Mouse (Mus musculus): ENCODE data around the gene Hoxc6.

Gene Hoxc6

DNA sequence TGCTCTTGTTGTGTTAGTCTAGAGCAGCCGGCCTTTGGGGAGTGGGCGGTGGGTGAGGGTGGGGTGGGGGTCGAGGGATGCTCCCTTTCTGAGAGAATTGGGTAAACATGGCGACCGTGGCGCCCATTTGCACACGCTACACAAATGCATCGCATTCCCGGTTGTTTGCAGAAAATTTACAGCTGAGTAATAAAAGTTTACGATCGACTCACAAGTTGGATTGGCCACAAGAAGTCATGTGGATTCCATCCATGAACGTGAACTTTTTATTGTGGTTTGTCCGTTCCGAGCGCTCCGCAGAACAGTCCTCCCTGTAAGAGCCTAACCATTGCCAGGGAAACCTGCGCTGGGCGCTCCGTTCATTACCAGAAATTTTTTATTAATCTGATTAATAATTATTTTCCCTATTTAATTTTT is at the start of gene Hoxc6:
Gene Hoxc6 (plus strand): TSS at position 319 of the 417 bp plus-strand sequence.
- DNase-seq = peak; percentile 73

DNA sequence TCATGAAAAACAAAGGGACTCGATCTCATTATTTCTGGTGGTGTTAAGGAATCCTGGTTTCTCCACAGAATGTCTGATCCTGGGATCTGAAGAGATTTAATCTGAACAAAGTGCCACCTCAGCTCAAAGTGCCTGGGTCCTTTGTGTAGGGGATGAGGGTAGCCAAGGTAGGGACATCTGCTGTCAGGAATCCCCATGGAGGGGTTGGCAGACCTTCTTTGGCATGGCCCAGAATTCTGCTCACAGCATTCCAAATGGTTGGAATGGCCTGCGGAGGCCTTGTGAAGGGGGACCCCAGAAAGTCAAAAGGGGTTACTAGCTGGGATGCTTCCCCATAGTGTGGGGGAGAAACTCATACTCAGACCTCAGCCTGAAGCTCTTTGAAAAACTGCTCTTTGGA is 49.2 kb upstream of the Hoxc6 start:
- DNase-seq = no peak

DNA sequence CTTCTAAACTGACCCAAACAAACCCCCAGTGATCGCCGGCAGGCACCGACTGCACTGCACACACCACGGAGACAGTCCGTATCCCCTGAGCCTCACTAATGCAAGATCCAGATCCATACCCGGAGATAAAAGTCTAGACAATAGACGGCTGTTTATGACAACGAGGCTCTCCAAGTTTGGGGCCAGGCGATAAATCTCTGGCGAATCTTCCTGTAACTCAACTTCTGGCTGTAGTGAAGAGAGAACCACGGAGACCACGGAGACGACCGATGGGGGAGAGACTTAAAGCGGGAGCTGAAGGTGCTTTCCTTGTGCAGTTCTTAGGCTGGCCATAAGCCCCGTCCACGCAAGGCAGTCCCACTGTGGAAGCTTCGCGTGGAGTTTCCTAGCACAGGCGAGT is 48.4 kb upstream of the Hoxc6 start:
- no peak for DNase-seq

DNA sequence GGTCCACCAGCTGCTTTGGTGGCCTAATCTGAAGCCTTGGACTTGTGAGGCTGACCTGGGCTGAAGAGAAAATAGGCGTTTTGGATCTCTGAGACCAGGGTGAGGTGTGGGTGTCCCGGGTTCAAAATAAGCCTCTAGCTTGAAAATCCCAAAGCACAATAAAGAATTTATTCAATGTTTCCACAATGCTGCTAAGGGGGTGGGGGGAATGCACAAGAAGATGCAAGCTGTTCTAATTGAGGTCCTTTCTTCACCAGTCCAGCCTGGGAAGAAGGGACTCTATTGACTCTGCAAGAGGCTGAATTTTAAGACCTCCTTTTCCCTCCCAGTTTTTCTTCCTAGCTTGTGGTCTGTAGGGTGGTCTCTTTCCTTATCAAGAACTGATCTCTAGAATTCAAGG is 47.2 kb upstream of the Hoxc6 start:
- no peak for DNase-seq

DNA sequence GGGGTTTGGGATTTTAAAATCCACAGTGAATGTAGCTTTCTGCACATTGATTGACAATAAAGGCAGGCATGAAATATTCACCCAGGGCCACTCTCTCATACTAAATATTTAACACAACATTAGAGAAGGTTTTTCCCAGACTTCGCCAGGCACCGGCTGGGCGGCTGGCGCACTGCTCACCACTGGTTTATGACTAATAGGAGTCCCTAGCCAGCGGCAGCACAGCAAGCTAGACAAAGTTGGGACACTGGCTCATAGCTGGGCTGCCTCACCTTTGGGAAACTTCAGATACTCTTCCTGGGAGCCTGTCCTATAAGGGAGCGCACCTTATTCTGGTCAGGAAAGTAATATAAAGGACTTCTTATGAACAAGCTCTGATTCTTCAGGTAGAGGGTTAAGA is 44.5 kb upstream of the Hoxc6 start:
- DNase-seq = no peak

DNA sequence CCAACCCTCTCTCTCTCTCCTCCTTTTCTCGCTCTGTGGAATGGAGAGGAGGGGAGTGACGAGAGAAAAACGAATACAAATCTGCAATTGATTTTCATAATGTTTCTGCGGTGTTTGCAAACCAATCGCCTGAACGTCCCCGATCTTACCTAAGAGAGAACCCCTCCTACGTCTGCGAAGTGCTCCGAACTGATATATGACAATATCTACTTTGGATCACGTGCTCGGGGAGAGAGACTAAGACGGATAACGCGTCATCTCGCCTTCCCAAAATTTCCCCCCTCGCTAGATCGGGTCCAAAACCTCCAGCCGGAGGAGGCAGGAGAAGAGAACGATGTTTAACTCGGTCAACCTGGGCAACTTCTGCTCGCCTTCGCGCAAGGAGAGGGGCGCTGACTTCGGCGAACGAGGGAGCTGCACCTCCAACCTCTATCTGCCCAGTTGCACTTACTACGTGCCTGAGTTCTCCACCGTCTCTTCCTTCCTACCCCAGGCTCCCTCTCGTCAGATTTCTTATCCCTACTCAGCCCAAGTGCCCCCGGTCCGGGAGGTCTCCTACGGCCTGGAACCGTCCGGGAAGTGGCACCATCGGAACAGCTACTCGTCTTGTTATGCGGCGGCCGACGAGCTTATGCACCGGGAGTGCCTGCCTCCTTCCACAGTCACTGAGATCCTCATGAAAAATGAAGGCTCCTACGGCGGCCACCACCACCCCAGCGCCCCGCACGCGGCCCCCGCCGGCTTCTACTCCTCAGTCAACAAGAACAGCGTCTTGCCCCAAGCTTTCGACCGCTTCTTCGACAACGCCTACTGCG is 43.7 kb upstream of the Hoxc6 start, which contains the start of gene Hoxc11:
Gene Hoxc11 (plus strand): TSS at position 236 of the 815 bp plus-strand sequence.
- DNase-seq = no peak

DNA sequence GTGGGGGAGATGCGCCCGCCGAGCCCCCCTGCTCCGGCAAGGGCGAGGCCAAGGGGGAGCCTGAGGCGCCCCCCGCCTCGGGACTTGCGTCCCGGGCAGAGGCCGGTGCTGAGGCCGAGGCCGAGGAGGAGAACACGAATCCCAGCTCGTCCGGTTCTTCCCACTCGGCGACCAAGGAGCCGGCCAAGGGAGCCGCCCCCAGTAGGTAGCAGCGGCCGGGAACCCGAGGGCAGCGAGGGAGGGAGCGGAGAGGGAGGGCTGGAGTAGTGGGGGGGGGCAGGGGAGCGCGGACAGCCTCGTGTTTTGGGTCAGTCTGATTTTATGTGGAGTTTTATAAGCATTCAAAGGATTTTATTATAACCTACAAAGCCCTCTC is 43.1 kb upstream of the Hoxc6 start:
- DNase-seq = no peak

DNA sequence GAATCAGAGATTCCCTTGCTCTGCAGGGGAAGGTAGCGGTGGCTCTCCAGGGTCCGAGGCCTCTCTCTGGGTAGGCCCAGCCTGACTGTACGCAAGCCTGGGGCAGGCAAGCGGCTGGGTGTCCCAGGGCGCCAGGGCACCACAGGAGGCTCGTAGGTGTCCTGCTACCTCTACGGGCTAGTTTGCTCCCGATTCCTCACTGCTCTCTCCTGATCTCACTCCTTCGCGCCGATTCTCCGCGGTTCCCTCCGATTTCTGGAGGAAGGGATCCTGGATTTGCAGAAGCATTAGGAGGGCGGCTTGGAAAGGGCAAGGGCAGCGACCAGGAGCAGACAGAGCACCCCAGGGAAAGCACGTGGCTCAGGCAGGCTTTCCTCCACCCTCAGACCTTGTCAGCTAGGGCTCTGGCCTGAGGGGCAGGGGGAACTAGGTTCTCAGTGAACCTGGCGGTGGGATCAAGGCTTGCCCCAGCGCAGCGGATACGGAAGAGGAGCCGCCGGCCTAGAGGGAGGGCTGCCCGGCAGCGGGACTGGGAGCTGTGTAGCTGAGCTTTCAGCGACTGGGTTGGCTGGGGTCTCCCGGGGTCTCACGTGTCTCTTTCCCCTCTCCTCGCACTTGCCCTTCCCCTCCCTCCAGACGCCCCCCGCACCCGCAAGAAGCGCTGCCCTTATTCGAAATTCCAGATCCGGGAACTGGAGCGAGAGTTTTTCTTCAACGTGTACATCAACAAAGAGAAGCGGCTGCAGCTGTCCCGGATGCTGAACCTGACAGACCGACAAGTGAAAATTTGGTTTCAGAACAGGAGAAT is 42.0 kb upstream of the Hoxc6 start:
- no peak for DNase-seq

DNA sequence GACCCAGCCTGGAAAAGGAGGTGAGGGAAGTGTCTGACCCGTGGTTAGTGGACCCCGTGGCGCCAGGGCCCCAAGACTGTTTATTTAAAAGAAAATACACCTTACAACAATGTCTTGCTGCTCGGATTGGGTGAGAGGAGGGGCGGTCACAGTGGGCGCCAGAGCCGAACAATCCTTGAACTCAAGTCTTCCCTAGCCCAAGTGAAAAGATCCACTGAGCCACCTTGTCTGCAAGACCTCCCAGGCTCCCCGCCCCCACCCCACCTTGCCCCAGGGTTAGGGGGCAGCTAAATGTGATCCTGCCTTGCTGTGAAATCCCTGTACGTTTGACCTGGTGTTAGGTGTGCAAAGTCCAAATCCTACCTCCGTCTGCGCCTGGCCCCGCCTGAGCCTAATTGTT is 41.2 kb upstream of the Hoxc6 start:
- DNase-seq = no peak

DNA sequence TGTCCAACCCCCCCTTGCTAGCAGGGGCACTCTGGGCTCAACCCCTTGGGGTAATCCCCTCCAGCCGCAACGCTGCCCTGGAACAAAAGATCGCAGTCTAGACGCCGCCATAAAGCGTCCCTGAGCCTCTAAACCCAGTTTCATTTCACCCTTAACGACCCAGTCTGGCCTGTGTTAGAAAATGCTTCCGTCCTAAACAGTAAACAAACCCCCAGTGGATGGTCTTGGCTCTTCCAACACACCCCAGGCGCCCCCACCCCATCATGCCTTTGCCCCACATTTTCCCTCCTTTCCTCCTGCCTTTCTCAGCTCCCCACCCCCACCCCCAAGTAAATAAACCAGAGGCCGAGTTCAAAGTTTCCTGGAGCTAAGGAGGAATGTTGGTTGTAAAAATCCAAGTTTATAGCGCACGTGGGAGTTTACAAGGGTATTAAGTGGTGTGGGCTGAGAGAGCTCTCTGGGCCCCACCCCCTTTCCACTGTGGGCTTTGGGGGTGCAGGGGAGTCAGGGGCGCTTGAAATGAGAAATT is 38.3 kb upstream of the Hoxc6 start:
- no peak for DNase-seq

DNA sequence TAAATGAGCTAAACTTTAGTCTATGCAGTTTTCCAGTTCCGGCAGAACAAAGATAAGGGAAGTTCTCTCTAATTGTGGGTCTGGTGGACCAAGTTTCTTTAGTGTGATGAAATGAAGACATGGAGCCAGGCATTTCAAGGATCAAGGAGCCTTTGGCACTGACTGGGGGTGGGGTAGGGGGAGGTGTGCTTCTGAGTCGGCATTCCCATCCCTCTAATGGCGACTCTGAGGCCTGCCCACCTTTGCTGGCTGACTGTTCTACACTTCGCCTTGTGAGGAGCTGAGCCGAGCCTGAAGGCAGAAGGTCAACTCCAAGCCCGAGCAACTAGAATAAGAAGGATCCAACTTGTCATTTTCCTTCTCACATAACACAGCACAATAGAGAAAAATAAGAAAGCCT is 36.3 kb upstream of the Hoxc6 start:
- no peak for DNase-seq

DNA sequence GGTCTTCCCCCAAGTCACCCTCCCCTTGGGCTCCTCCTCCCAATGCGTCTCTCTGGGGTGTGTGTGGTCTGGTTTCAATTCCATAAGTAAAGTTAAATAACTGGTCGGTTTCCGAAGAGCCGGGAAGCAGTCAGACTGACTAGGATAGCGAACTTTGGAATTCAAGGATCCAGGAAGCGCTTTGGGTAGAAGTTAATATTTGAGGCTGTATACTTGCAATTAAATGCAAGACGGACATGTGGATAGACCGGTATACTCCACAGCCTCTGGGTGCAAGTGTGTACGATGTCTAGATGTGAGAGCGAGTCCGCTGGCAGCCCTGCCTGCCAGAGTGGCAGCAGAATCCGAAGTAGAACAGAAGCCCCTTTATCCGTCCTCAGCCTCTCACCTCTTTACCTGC is 35.6 kb upstream of the Hoxc6 start:
- DNase-seq = no peak

DNA sequence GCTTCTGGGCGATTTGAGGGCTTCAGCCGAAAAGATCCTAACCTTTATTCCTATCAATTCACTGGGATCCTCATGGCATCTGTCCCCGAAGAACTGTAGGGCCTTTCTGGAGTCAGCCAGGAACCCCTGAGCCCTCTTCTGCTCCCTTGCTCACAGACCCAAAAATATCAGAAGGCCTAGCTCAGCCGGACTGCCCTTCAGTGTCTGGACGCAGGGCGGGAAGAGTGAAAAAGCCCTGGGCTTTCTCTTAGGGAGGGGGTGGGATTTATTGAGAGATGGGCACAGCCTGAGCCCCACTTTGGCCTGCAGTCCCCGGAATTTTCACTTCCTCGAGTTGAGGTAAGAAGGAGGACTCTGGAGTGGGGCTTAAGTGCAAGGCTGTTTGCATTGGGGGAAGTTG is 34.8 kb upstream of the Hoxc6 start:
- no peak for DNase-seq

DNA sequence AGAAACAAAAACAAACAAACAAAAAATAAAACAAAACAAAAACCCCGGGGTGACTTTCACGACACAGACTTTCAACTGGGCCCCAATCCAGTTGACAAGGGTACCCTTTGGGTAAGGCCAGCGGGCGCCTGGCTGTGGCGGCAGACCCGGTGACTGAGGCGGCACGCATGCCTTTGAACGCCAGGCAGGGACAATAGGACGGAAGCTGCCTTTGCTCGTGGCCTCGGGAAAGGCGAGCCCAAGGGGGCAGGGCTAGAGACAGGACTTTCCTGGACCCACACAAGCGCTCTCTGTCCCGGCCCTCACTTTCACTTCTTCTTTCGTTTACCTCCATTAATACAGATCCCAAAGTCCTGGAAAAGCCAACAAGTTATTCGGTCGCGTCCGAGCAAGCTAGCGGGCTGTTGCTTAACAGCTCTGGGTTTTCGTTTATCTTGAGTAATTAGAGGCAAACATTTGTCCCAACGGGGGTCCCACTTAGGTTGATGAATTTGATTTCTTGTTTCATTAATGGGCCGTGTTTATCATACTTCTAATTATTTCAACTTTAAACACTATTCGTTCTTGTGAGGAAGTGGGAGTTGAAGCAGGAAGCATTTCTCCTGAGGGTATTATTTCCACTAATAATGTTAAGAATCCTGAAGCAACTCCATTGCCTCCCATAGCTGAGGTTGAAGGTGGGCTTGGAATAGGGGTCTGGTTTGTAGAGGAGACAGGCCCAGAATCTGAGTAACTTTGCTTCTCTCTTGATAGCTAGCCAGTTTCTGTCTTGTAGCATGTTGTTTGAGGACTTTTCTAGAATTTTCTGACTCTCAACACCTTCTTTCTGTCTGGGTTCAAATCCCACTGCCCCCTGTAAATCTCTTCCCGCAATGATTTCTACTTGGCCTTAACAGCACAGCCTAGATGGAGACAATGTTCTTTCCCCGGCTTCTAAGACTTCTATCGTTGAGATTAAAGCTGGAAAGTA is 34.1 kb upstream of the Hoxc6 start:
- peak; percentile 75 for DNase-seq

DNA sequence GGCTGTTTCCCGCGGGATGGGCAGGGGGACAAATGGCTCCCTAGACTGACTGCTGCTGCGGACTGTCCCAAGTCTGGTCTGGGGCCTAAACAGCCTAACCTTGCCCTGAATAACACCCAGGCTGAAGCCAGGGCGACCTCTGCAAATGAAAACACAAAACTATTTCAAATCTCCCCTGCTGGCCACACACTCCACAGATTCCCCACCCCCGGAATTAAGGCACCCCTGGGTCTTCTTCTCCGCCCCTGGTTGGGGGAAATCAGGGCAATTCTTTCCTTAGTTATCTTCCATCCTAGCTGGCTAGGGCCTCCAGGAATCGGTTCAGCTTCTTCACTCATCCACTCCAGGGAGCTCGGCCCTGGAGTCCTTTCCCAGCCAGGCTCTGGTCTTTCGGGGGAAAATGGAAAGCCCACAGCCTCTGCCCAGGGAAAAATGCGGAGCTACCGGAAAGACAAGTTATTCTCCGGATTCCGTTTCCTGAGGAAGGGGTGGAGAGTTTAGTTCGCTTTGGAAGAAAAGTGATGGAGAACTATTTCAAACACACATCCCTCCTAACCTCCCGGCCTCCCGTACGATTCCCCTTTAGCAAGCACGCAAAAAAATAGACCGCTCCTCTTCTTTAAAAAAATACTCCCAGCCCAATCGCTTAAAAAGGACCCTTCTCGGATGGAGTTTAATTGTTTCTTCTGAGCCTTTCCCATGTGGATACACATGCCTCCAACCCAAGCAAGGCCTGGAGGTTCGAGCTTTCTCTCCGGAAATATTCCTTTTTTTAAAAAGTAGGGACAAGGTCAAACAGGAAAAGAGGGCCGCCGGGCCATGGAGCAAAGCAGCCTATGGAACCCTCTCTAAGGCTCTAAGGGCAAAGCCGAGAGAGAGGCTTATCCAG is 32.8 kb upstream of the Hoxc6 start:
- no peak for DNase-seq

DNA sequence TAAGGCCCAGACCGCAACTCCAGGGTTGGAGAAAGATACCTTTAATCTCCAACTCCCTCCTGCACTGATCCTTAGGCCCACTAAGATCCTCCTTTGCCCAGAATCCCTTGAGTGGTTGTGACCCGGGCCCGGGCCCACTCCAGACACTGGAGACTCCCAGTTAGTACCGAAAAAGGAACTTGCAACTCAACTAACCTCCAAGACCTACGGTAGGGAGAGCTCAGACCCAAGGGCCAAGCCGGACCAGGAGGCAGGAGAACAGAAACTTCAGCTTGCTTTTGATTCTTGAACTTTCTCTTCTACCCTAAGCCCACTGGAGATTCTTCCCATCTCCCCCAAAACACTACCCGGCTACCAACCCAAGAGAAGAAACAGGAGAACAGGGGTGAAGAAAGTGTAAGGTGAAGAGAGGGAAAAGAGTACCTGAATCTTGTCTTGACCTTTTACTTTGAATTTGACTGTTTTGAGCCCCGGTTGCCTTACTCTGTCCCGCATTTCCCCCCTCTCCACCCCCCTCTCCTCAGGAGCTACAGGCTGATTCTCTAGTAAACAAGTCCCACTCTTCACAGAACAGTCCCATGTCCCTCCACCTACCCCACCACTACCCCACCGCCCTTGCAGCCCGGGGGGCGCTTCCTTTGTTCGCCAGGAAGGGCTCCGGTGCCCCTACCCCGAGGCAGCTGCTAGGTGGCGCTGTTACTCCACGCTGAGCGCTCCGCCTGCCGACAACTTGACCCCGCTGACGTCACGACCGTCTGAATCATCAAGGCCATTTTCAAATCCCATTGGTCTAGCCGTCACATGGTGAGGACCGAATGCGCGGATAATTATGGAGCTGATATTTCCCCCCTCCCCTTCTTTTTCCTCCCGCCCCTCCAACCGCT is 31.9 kb upstream of the Hoxc6 start:
- peak; percentile 96 for DNase-seq

DNA sequence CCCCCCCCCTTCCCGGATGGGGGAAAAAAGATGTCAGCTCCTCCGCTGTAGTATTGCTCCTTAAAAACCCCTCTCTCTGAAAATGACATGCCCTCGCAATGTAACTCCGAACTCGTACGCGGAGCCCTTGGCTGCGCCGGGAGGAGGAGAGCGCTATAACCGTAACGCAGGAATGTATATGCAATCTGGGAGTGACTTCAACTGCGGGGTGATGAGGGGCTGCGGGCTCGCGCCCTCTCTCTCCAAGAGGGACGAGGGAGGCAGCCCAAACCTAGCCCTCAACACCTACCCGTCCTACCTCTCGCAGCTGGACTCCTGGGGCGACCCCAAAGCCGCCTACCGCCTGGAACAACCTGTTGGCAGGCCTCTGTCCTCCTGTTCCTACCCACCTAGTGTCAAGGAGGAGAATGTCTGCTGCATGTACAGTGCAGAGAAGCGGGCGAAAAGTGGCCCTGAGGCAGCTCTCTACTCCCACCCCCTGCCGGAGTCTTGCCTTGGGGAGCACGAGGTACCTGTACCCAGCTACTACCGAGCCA is 31.2 kb upstream of the Hoxc6 start, which contains the start of gene Hoxc10:
Gene Hoxc10 (plus strand): TSS at position 21 of the 536 bp plus-strand sequence.
- no peak for DNase-seq

DNA sequence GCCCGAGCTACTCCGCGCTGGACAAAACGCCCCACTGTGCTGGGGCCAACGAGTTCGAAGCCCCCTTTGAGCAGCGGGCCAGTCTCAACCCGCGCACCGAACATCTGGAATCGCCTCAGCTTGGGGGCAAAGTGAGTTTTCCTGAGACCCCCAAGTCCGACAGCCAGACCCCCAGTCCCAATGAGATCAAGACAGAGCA is 30.8 kb upstream of the Hoxc6 start, which contains the start of gene Hoxc5:
Gene Hoxc5 (plus strand): TSS at position 132 of the 199 bp plus-strand sequence.
- DNase-seq = no peak

DNA sequence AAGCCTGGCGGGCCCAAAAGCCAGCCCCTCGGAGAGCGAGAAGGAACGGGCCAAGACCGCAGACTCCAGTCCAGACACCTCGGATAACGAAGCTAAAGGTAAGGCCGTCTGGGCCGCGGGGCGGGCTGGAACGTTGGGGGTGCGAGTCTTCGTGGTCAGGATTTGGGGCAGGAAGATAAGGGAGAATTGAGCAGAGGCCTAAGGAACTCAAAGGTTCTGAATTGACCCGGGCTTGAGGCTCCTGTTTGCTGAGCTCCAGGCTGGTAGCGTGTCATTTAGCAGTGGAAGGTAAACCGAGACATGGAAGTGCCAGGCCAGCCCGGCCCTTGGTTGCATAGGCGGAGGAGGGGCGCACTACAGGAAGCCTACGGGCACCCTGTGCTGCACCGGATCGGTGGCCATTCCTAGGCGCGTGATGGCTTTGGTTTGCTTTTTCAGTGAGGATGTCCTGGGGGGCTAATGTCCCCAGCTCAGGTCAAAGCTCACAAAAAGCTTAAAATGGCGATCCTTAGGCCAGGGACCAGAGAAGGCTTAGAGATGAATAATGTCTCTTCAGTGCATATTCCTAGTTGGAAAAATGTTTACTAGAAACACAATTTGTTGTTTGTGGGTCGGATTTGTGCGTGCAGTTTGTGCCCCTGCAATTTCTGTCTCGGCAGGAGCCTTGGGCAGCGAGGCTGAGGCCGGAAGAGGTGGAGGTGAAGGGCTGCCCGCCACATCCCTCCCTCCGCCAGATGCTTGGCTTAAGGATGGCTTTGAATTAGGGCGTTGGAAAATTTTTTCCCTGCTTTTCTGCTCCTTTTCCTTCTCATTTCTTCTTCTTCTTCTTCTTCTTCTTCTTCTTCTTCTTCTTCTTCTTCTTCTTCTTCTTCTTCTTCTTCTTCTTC is 30.3 kb upstream of the Hoxc6 start:
- DNase-seq = no peak

All from kidney, adult 9 months (tissue).